Mouse (Mus musculus): ENCODE results near the gene Htatip2. TPM values are rescaled to one million over a fixed set of nuclear protein-coding genes. Genes with fewer than 3 reads are reported as not detected.

Htatip2 gene
- 10 to 100 TPM; 39.3 to 48.3 (median 44.2) TPM for polyA plus RNA-seq (2017; shearing (Covaris generic))

DNA sequence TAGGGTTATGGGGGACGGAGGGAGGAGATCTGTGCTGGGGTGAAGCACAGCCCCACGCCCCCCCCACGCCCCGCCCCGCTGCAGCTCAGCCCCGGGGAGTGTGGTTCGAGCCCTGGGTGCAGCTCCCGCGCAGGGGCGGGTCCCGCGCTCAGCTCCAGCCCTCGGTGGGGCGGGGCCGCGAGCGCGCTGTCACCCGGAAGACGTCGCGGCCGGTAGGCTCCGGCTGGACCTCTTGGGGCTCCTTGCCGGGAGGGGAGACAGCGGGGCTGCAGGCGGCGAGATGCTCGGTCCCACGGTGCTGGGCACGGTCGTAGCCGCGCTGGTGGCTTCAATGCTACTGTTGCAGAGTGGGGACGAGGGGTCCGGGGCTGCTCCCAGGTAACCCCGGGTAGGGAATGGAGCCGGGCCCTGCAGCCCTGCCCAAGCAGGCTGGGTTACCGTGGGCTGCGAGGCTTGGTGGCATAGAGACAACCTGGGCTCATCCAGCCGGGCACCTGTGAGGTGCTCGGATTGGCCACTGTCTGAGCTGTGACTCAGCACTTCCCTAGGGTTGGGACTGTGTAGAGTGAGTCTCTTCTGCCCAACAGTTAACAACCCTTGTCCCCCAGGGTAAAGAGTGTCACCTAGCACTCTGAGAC lies at the start of gene Htatip2:
Htatip2 (plus strand) TSS at position 182 of the 638 bp plus-strand sequence.
- peak; percentile 81 for ATAC-seq

DNA sequence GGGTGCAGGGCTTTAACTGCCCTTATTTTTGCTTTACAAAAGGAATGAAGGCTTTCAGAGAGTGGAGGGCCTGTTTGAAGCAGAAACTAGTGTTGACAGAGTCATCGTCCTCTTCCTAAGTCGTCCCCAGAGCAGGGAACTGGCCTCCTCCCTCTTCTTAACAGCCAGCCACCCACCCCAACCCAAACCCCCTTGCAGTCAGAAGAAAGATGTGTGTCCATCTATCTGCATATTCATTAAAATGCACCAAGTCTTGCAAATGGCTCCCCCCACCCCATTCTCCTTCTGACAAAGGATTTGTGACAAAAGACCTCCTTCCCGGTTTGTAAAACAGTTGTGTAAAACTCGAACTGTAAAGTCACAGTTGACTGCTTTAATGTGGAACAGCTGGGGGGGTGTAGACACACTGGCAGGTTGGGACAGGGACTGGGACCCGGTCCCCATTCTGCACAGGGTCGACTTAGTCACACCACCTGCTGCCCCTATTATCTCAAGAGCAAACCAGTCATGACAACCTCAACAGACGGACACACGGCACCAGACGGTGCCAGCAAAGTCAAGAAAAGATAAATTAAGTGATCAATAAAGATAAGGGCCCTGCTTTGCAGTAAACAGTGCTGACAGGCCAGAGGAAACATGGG lies 49.4 kb upstream of the Htatip2 start:
- ATAC-seq = no peak

DNA sequence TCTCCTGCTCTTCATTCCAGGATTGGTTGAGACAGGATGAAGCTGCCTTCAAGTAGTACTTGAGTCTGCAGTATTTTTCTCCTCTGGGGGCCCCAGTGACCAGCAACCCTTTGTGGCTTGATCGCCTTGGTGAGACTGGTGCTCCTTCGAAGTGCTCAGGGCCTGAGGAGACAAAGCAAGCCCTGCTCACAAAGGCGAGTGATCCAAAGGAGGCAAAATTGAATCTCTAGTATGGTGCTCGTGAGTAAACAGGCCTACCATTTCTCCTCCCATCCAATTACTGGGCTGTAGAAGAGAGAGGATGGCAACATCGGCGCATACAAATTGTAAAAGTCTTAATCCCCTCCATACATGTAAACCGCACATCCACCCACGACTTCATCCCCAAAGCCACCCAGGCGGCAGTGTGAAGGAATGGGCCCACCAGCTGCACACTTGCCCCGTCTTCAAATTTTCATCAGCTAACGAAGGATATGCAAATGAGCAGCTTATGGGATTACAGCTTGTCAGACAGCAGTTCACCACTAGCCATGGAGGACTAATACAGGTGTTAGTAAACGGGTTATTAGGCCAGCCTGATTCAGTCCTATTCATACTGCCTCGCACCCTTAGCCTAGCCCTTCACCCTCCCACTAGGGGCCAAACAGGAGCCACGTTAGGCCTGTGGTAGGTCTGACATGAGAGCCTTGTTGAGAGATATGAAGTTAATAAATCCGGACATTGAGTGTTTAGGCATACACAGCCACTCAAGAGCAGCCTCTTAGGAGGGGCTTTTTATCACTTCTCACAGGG lies 40.8 kb upstream of the Htatip2 start:
- ATAC-seq = no peak

DNA sequence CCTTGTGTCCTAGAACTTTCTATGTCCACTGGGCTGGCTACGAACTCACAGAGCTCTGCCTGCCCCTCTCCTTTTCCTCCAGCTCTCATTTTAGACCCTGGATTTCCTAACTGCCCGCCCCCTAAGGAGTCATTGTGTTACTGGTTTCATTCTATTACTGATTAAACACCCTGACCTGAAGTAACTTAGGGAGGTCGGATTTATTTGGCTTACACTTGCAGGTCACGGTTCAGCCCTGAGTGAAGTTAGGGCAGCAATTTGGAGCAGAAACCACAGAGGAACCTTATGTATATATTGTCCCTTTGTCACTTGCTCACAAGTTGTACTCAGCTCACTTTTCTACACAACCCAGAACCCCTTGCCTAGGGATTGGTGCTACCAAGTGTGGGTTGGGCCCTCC lies 24.6 kb upstream of the Htatip2 start:
- no peak for ATAC-seq

DNA sequence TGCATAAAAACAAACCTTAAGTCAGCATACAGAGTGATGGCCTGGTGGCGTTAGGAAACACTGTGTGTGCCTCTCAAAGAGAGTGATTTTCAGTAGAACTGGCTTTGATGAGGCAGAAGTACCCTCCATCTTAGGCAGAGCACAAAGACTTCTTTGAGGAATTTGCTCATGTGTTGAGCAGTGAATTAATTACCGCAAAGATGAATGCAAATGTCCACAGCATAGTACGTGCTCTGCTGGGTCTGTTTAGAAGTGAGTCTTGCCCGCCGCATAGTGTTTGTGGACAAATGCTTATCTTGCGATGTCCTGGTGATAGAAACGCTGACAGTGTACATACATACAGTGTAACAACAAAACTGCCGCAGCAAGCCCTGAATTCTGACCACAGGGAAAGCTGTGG lies 19.5 kb upstream of the Htatip2 start:
- ATAC-seq = no peak

DNA sequence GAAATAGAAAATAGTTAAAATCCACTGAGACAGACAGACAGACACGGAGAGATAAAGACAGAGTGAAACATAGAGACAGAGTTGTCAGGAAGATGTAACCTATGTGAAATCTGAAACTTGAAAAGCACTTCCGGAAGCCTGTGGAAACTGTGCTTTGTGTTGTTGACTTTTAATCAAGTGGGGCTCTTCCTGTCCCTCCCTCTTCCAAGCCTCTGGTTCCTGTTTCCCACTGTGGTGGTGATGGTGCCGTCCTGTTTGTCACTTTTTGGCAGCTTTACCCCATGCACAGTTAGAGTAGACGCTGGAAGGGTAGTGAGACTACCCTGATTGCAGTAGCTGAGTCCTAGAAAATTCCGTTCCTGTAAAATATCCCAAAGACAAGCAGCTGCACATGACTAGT lies 17.4 kb upstream of the Htatip2 start:
- peak; percentile 91 for ATAC-seq

DNA sequence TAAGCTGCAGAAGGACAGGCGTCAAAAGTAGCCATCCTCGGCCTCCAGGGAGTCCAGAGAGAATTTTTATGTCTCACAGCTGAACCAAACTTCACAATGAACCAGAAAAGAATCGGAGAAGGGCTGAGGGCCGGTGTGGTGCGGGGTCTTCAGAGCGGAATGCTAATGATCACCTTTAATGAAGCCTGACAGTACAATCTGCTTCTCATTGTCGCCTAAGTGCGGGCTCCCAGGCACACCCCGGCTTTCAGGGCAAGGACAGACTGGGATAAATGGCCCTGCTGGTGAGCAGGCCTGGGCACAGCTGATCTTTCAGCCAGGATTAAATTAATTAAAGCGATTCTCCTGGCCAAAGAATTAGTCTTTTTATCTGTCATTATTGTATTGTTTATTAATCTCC lies 17.0 kb upstream of the Htatip2 start:
- no peak for ATAC-seq

DNA sequence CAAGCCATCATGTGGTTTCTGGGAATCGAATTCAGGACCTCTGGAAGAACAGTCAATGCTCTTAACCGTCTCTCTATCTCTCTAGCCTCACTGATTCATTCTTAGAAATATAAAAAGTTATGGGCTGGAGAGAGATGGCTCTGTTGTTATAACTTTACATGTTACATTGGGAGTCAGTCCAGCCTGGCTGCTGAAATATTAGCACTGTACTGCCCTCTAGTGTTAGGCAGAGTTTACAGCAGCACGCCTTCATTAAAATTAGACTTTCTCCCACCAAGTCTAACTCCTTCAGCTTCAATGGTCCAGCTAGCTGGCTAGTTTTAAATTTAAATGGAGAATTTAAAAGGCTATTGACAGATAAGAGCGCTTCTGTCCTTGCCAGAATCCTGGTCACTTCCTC lies 7.8 kb upstream of the Htatip2 start:
- peak; percentile 63 for ATAC-seq

DNA sequence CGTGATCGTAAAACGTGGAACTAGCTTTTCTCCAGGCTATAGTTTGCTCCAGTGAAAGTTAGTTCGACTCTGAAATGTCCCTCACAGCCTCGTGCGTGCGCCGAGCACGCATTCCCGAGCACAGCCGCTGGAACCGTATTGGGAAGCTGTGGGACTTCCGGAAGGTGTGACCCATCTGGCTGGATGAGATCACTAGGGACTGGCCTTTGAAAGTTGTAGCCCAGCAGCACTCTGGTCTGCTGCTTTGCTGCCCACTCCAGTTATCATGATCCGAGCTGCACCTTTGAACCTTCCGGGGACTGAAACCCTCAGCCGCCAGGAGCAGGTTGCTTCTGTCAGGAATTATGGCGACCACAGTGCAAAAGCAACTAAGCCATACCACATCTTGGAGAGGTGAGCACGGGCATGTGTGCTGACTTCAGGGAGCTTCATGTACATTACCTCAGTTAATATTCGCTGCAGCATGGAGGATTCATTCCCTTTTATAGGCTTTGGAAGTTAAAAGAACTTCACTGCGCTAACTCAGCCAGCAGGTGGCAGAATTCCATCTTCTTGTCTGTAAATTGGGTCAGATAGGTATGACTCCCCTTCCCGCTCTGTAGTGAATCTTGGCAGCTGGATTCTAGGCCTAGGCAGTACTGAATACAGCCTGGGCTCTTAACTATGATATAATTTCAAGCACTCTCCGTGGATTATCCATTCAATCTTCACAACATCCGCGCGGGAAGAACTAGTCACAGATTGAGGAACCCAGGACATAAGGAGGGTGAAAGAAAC lies 6.0 kb upstream of the Htatip2 start:
- peak; percentile 41 for ATAC-seq

DNA sequence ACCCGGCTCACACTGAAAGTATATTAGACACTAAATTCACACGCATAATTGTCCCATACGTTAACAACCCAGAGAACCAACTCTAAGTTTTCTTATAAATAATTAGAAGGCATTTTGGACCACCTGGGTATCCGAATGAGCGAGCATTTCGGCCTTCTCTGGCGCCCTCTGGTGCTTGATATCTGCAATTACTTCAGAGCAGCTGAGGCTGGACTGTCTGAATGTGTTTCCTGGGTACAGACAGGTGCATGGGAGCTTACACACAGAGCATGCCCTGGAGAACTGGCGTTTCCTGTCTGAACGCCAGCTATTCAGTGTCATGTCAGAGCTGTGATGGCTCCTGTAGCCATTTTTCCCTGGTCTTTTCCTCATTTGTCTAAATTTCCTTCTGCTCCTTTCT lies 4.1 kb upstream of the Htatip2 start:
- ATAC-seq = peak; percentile 60

DNA sequence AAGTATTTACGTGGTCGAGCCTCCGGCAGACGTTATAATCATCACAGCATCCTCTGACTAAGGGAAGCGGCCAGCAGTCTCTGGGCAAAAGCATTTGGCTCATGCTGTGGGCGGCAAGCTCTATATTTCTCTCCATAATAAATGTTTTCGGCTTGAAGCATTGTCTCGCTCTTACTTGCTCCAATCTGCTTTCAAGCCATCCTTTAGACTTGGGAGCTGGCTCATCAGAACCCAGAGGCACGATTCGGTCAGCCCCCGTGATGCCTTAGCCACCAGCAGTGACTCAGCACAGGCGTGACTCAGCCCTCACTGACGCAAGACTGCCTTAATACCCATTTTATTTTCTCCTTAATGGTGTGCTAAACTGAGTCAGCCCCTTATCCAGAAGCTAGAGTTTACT lies 3.7 kb downstream of the Htatip2 start:
- no peak for ATAC-seq

DNA sequence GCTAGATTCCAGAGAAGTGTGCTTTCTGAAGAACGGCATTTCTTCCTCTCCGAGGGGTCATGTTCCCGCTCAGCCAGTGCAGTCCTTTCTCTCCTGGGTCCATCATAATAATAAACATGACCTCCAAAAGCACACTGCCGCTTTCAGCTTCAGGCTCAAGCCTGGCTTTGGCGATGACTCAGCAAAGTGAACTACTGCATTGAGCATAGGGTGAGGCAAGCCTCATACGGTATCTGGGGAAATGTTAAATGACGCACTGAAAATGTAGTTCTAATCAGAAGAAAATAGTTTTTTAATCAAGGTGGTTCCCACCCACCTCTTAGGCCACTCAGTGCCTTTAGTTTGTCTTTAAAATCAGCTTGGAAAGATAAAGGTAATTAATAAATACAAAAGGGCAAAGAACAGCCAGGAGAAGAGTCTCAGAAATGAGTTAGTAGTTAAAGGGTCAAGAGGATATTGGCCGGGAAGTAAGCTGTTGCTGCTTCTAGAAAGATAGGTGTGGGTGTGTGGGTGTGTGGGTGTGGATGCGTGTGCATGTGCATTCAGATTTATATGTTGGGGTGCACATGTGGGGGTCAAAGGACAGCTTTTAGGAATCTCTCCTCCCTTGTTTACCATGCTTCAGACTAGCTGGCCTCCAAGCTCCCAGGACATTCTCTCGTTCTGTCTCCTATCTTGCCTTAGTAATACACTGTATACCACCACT lies 5.2 kb downstream of the Htatip2 start:
- no peak for ATAC-seq

DNA sequence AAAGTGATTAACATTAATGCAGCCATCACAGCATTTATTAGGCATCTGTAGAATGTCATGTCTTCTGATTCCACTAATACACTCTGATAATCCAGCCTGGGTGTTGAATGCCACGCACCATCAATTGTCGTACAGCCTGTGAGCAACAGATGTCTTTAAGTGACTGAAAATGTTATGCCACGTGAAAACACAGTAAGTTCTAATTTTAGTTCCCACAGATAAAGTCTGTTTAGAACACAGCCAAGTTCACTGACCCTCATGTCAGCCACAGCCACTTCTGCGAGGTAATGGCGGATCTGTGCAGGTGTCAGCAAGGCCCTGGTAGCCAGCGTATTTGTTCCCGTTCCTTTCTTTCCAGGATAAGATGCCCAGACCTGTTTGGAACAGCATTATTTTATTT lies 7.3 kb downstream of the Htatip2 start:
- no peak for ATAC-seq

DNA sequence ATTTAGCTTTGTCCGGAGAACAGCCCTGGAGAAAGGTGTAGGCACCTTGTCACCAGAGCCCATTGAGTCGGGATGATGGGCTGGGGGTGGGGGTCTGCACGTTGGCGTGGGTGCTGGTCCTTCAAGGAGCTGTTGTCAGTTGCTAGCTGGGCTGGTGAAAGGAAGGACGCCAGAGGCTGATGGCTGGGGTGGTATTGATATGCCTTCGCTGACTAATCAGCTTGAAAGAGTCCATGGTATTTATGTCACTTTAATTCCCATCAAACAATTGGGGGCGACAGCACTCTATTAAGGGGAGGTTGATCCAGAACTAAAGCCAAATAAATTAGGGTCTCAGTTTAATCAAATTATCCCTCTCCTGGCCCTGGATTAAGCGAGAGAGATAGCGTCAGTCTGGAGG lies 9.6 kb downstream of the Htatip2 start:
- no peak for ATAC-seq

DNA sequence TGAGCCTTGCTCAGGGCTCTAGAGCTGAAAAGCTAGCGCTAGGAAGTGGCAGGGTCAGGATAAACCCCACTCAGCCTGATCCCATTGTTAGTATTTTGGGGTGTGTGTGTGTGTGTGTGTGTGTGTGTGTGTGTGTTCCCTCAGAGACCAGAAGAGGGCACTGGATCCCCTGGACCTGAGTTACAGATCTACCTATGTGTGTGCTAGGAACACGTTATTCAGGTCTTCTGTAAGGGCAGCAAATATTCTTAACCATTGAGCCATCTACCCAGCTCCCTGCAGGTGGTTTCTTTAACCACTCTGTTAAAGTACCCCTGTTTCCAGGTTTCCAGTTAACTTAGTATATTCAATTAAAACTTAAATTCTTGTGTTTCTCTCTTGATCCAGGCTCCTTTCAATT lies 15.5 kb downstream of the Htatip2 start:
- ATAC-seq = no peak

DNA sequence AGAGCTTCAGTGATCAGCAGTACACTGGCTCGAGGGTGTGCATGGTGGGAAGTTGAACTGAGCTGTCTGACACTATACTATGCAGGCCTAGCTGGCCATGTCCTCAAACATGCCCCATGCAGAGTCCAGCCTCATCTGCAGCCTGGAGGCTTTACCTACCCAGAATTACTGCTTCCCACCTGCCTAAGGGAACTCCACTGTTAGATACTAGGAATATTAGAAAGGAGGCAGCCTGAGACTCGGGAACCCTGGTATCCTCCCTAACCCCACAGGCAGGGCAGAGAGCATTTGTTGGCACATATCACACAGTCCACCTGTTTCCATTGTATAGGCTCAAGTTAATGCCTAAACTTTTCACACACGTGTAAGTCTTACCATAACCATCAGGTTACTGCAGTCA lies 18.7 kb downstream of the Htatip2 start:
- ATAC-seq = no peak

DNA sequence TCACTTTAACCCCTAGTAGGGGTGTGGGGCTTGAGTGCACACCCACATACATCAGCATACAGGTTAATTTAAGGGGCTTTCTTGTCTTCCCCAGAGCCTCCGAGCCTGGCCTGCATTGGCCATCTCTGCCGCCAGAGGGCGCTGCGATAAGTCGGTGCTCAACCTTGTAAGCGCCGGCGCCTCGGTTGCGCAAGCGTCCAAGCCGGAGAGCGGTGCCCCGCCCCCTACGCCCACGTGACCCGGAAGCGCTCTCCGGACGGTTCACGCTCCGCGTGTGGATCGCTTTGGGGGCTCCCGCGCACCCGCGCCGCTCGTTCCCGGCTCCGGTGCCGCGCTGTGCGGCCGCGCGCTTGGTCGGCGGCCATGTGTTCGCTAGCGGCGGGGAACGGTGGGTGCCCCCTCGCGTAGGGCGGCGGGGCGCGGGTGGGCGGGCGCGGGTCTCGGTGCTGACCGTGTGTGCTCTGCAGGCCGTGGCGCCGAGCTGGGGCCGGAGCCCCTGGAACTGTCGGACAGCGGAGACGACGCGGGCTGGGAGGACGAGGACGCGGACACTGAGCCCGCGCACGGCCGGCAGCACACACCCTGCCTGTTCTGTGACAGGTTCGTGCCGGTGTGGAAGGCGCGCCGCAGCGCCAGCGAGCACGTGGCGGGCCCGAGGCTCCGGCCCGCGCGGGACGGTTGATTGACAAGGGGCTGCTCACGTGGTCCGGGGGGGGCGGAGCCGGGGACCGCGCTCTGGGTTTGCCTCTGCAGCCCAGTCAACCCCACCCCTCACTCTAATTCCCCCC lies 19.4 kb downstream of the Htatip2 start, which contains the start of gene Prmt3:
Prmt3 (plus strand) TSS at position 233 of the 788 bp plus-strand sequence.
- ATAC-seq = peak; percentile 94

DNA sequence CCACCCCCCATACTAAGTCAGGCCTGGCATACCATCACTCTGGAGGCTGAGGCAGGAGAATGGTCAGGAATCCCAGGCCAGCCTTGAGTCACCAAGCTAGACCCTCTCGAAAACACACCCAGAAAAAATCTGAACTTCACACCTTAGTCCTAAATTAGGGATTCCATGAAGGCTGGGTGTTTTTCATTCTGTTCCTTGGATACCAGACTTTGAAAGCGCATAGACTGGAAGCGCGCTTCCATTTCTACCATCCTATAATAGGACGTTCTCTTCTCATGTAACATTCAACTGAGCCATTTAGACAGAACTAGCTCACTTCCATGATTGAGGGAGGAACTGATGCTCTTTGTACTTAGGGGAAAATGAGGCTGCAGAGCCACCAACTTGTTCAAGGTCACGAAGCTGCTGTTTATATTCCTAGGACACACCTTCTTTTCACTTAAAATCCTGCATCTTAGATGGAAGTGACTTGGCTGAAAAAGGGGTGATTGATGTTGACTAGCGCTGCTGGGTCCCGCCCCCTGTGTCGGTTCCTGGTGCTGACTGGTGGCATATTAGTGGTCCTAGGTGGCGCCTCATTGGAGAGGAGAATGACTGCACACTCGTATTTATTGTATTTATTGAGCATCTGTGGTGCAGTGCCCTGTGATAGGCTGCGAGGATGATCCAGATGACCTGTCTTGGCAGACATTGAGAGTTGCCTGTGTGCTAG lies 20.1 kb downstream of the Htatip2 start:
- no peak for ATAC-seq

DNA sequence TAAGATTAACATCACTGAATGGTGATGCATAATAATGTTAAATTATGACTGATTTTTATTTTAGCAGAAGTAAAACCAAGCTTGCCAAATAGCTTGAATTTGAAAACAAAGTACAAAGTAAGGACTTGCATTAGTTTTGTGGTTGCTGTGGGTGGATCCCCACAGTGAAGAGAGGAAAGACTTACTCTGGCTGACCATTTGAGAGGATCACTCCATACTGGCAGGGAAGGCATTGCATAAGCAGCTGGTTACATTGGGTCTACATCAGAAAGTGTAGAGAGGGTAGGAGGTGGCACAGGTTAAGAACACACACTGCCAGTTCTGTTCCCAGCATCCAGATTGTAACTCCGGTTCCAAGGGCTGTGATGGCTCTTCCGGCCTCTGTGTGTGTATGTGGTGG lies 24.1 kb downstream of the Htatip2 start:
- no peak for ATAC-seq

DNA sequence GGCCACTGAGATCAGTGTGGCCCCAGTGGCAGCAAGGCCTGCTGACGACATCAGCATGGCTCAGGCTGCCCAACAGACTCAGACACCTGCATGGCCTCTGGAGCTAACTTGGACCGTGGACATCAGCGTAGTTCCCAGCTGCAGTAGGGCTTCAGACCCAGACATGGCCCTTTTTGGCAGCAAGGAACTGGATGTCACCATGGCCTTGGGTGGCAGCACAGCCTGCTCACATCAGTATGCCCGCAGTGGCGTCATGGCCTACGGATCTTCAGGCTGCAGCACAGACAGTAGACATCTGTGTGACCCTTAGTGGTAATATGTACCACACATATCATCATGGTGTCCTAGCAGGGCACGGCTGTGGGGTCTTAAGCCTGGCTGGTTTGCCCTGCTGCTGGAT lies 26.2 kb downstream of the Htatip2 start:
- no peak for ATAC-seq
